Mouse (Mus musculus) bone marrow macrophage, adult 2 months (primary cell): ENCODE results near the gene Kazn. TPM values are rescaled to one million over a fixed set of nuclear protein-coding genes. Genes with fewer than 3 reads are reported as not detected.

ENCODE experiments used
- H3K27ac ChIP-seq: 2 replicates; pipeline ENCODE4 v1.5.1; 2012; ENCODE audit warnings: low read depth, low read length; ENCODE audit not compliant: insufficient read depth
- H3K4me1 ChIP-seq: 2 replicates; pipeline ENCODE4 v1.6.1; 2012; ENCODE audit warnings: low read length; ENCODE audit not compliant: control insufficient read depth, insufficient read depth
- H3K4me3 ChIP-seq: 2 replicates; pipeline ENCODE4 v1.5.1; 2012; ENCODE audit warnings: mild to moderate bottlenecking, low read length, moderate library complexity; ENCODE audit not compliant: insufficient read depth
- CTCF ChIP-seq: IDR thresholded peaks from 2 replicates; pipeline ENCODE4 v1.5.1; 2012; ENCODE audit warnings: low read depth, mild to moderate bottlenecking, low read length, moderate library complexity
- POLR2A ChIP-seq: IDR thresholded peaks from 2 replicates; pipeline ENCODE4 v1.6.1; 2012; ENCODE audit warnings: mild to moderate bottlenecking, low read depth, low read length, borderline replicate concordance
- polyA plus RNA-seq: library from polyadenylated mRNA; stranded (reverse); fragments of >200 nt; gene quantifications from 2 replicates; pipeline ENCODE4 v1.2.4, GENCODE M21; 2012; ENCODE audit not compliant: missing spikeins, insufficient read depth, insufficient read length

Kazn gene
- polyA plus RNA-seq, 1 experiment, result not detected

DNA sequence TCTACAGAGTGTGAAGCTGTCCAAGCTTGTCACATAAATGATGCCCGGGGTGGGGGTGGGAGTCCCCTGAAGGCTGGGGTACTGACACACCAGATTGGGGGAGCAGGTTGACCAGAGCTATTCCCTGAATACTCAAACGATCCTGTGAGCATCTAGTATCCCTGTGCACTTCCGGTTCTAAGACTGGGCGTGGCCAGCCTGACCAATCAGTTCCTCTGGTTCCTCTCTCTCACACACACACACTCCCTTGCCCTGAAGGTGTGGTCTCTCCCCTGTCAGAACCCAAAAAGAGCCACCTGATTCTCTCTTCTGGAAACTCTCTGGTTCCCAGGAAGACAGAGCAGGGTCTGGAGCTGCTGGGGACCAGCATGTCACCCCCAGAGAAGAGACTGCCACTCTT, 185.9 kb downstream of the Kazn start:
- peaks cover 14% of the 10 kb centered on the region for H3K4me1 ChIP-seq
- H3K27ac ChIP-seq, result no peak overlapping the region

DNA sequence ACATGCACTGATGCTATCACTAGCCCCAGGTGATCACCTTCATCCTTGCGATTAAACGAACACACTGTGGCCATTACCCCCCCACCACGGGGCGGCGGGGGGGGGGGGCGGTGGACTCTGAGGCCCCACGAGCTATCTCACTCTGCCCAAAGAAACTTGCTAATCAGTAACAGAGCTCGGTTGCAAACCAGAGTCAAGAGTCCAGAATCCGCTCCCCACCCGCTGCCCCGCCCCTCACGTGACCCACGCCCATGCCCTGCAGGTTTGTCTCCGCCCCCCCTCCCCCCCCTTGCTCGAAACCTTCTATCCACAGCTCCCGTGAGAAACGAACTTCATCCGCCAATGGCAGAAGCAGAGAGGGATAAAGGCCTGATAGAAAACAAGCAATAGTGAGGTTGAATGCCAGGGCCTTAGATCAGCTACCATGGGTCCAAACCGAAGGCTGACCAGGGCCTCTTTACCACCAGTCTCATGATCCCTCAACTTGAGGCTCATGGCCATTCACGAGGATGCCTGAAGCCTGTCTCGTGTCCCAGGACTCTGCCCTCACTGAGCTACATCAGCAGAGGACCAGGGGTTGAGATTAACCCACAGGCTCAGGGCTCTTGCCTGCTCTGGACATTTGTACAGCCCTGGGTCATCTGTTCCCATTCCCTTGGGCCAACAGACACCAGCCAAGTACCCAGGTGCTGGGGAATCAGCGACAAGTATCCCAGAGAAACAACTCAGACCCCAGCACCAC, 186.6 kb downstream of the Kazn start:
- no peak overlapping the region for H3K27ac ChIP-seq
- no peak overlapping the region for H3K4me3 ChIP-seq
- TF ChIP-seq CTCF (no peak), POLR2A (no peak)
- H3K4me1 ChIP-seq, result peaks cover 14% of the 10 kb centered on the region

More for the DNA sequence above, 185.9 kb downstream of the Kazn start:
- TF ChIP-seq CTCF (no peak), POLR2A (no peak)
- H3K4me3 ChIP-seq, result no peak overlapping the region

Other genes starting within 250 kb of the Kazn start
- gene Fhad1, start 224.3 kb downstream of the Kazn start, polyA plus RNA-seq, result 3.2 and 4.9 TPM in 2 replicates
- gene Tmem51, start 155.1 kb downstream of the Kazn start, polyA plus RNA-seq, result 52.4 and 56.6 TPM in 2 replicates